Mouse (Mus musculus) adrenal gland, postnatal 25 days (tissue): ENCODE measurements around the gene Chrm1. TPM values are rescaled to one million over a fixed set of nuclear protein-coding genes. Genes with fewer than 3 reads are reported as not detected.
"Not testable (repeated sequence)": the region's sequence is repeated elsewhere in the genome, so short reads cannot be mapped to it uniquely, and the experiment has no call there.

Experiments used
- DNase-seq: peaks from one replicate; pipeline ENCODE4 v3.0.0; 2021; ENCODE audit warnings: mixed read lengths
- total RNA-seq: library from RNA; stranded (reverse); gene quantifications from 2 replicates; pipeline ENCODE4 v1.2.3, GENCODE M21; 2021

Gene Chrm1
- total RNA-seq, 1 experiment from 2014 or later = 2.4 TPM

- peak; percentile 58 for DNase-seq
These were observed 54.8 kb downstream of the Chrm1 start for GRCm38 (mm10) chr19:8718357-8718756.

- DNase-seq = not testable (repeated sequence)
These were observed 55.4 kb downstream of the Chrm1 start for GRCm38 (mm10) chr19:8719037-8719436.

DNA sequence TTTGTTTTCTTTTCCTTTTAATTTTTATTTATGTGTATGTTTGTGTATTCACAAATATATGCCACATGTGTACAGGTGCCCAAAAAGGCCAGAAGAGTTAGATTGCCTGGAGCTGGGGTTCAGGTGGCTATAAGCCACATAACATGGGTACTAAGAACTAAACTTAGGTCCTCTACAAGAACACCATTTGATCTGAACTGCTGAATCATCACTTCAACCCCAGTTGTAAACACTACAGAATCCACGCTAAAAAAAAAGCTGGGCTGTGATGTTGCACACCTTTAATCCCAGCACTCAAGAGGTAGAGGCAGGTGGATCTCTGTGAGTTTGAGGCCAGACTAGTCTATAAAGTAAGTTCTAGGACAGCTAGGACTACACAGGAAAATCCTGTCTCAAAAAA lies 57.8 kb downstream of the Chrm1 start:
- DNase-seq = no peak

GRCm38 (mm10) chr19:8722021-8722420 lies 58.4 kb downstream of the Chrm1 start:
- no peak for DNase-seq

GRCm38 (mm10) chr19:8722559-8722906 lies 58.9 kb downstream of the Chrm1 start:
- no peak for DNase-seq

DNA sequence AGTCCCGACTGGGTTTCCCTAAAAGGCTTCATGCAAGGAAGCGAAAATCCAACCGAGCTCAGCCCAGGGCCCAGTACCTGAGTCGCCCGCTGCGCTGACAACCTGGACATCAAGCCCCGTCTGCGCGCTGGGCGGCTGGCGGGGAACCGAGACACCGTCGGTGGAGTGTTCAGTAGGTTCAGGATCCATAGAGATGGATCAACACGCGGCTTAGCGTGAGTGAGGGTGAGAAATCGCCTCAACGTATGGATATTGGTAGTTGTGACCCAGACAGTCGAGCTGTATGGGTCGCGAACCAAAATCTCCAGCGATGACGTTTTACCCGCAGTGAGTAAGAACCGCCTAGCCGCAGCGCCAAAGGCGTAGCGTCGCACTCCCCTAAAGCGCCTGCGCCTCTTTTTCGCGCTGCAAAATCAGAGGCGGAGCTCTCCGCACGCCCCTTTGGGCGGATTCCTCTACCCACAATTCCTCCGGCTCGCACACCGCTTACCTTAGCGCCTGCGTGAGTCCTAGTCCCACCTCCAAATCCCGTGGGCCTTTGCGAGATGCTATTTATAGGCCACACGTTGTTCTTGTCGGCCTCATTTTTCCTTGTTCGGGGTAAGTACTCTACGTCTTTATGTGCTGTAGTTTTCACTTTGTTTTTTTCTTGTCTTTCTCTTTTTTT lies 59.5 kb downstream of the Chrm1 start, which contains the start of gene Slc3a2:
Slc3a2 (minus strand) TSS at position 463 of the 667 bp plus-strand sequence.
- peak; percentile 92 for DNase-seq

DNA sequence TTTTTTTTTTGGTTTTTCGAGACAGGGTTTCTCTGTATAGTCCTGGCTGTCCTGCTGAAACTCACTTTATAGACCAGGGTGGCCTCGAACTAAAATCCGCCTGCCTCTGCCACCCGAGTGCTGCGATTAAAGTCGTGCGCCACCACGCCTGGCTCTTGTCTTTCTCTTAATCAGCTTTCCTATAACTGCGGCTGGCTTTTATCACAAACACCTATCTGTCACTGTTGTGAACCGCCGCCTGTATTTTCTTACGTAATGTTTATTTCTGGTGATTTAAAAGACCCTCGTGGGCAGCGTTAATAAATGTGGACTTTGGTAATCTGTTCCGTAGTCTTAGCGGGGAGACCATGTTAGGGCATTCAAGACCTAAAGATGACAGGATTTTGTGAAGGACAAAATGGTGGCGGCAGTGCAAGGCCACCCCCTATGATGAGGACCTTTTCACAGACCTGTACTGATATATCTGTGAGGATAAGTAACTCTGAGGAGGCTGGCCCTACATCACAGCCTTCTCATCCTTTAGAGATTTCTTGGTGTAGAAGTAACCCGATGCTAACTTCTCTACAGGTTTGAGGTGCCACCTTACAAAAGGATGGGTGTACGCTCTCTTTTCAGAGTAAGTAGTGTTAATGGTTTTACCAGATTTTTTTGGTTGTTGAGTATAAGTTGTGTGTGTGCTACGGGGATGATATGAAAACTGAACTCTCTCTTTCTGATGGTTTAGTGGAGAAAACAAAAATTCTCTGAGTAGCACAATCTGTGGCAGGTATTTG lies 60.2 kb downstream of the Chrm1 start:
- DNase-seq = no peak

- DNase-seq = no peak
These were observed 60.8 kb downstream of the Chrm1 start for GRCm38 (mm10) chr19:8724392-8724791.

- DNase-seq = no peak
These were observed 61.6 kb downstream of the Chrm1 start for GRCm38 (mm10) chr19:8725081-8725613.

DNA sequence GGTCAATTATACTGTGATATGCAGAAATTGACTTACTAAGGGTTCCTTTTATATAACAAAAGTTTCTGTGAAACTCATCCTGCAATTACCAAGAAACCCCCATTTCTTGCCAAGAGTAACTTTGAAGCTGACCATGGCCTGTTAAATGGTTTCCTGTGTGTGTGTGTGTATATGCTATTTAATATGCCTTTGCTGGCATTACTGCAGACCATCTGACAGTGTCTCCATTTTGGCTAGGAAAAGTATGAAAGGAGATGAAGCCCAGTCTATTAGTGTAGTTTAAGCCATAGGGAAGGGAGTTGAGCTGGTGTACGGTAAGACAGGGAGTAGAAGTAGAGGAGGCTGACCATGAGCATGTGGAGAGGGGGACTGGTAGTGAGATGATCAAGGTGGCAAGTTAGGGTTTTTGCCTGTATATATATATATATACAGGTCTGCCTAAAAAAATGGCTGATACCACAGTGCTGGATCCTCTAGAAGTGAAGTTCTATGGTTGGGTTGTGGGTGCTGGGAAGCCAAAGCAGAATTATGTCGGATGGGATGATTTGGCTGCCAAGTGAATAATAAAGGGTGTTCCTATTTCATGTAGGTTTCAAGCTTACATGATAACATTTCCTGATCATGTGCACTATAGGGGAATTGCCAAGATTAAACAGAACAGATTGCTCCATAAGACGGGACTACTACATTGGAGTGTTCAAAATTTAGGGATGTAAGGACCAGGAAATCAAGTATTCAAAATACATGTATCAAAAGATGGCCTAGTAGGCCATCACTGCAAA lies 63.2 kb downstream of the Chrm1 start:
- DNase-seq = no peak

- DNase-seq = no peak
These were observed 64.0 kb downstream of the Chrm1 start for GRCm38 (mm10) chr19:8727495-8728114.

- not testable (repeated sequence) for DNase-seq
These were observed 64.9 kb downstream of the Chrm1 start for GRCm38 (mm10) chr19:8728335-8729099.

Other genes starting within 250 kb of the Chrm1 start
- gene Slc22a8, start 72.5 kb upstream of the Chrm1 start, total RNA-seq = 0.24 TPM in 1 of 2 replicates, not detected in the other
- not detected in 2 replicates for gene Slc22a6, start 45.8 kb upstream of the Chrm1 start, total RNA-seq
- 269 and 403 TPM in 2 replicates for gene Slc3a2, start 59.6 kb downstream of the Chrm1 start, total RNA-seq
- gene Wdr74, start 72.0 kb downstream of the Chrm1 start, total RNA-seq = 52.0 and 57.7 TPM in 2 replicates
- 2.6 and 2.8 TPM in 2 replicates for gene 1700092M07Rik, start 76.9 kb downstream of the Chrm1 start, total RNA-seq
- gene Stx5a, start 77.6 kb downstream of the Chrm1 start, total RNA-seq = 92.3 and 106 TPM in 2 replicates
- gene Nxf1, start 93.3 kb downstream of the Chrm1 start, total RNA-seq = 128 and 179 TPM in 2 replicates
- gene Tmem223, start 107.2 kb downstream of the Chrm1 start, total RNA-seq = 122 and 123 TPM in 2 replicates
- gene Tmem179b, start 110.7 kb downstream of the Chrm1 start, total RNA-seq = 56.4 and 75.9 TPM in 2 replicates
- gene Taf6l, start 122.6 kb downstream of the Chrm1 start, total RNA-seq = 15.1 and 23.1 TPM in 2 replicates
- gene Polr2g, start 134.8 kb downstream of the Chrm1 start, total RNA-seq = 96.3 and 103 TPM in 2 replicates
- 2.4 and 3.9 TPM in 2 replicates for gene Zbtb3, start 138.8 kb downstream of the Chrm1 start, total RNA-seq
- 32.7 and 41.1 TPM in 2 replicates for gene Ttc9c, start 155.5 kb downstream of the Chrm1 start, total RNA-seq
- gene Hnrnpul2, start 156.2 kb downstream of the Chrm1 start, total RNA-seq = 72.0 and 83.0 TPM in 2 replicates
- 23.5 TPM in 1 of 2 replicates, not detected in the other for gene AC129217.1, start 166.0 kb downstream of the Chrm1 start, total RNA-seq
- gene Bscl2, start 173.7 kb downstream of the Chrm1 start, total RNA-seq = 139 and 169 TPM in 2 replicates
- gene Gng3, start 175.4 kb downstream of the Chrm1 start, total RNA-seq = 5.3 and 6.1 TPM in 2 replicates
- 1.4 and 1.8 TPM in 2 replicates for gene Lrrn4cl, start 187.0 kb downstream of the Chrm1 start, total RNA-seq
- gene Ubxn1, start 207.7 kb downstream of the Chrm1 start, total RNA-seq = 206 and 217 TPM in 2 replicates
- 70.0 and 72.2 TPM in 2 replicates for gene Uqcc3, start 217.1 kb downstream of the Chrm1 start, total RNA-seq
- 5.9 and 23.7 TPM in 2 replicates for gene Lbhd1, start 219.9 kb downstream of the Chrm1 start, total RNA-seq
- not detected in 2 replicates for gene Gm49403, start 220.1 kb downstream of the Chrm1 start, total RNA-seq
- 48.8 and 57.4 TPM in 2 replicates for gene 1810009A15Rik, start 225.1 kb downstream of the Chrm1 start, total RNA-seq
- not detected in 2 replicates for gene Gm49416, start 225.1 kb downstream of the Chrm1 start, total RNA-seq
- 23.5 and 26.7 TPM in 2 replicates for gene Ints5, start 229.2 kb downstream of the Chrm1 start, total RNA-seq
- gene Ganab, start 234.3 kb downstream of the Chrm1 start, total RNA-seq = 196 and 200 TPM in 2 replicates